ENCODE assay signal across 17 mouse cellular contexts in the genomic region with DNA sequence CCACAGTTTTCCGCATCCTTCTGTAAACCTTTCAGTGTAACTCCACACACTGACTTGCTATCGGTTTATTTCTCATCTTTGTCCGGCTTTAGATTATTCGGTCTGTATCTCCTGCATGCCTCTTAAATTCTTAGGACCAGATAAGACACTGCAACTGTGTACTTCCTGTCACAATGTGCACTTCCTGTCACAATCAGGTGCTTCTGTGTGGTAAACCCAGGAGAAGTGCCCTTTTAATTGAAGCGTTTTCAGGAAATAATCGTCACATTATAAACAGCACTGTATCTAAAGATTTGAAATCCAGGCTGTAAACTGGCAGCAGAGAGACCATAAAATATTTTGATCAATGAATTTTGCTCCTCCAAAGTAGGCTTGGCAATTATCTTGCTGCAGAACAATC. TPM values are rescaled to one million over a fixed set of nuclear protein-coding genes. Genes with fewer than 3 reads are reported as not detected.
DNase-seq lines count a peak whose midpoint lies in the region; ATAC-seq lines count a peak whose summit lies in the region.
"Had no signal": no experiment of that assay in that cellular context is flagged by ENCODE, and none has a peak within 500 bp of the region (broad histone marks: within the 10 kb centered on the region; RNA-seq: fewer than 3 reads in every experiment).

No protein-coding gene starts in this region.

- peak; percentile 27 for DNase-seq in thymus, postnatal 0 days (ENCODE audit: low spot score)
- DNase-seq in thymus, postnatal 25 days = no peak
- peak; percentile 51 for DNase-seq in naive thymus-derived CD4-positive, alpha-beta T cell, adult 2 months (ENCODE audit: low read depth)
- no peak for DNase-seq in embryo, embryonic 10.5 days (ENCODE audit: low spot score)
- DNase-seq: cerebellum, adult 11-12 months; cerebellum, postnatal 36 days; gastrocnemius, postnatal 36 days had no signal

- no peaks in the 10 kb centered on the region for H3K4me1 ChIP-seq in midbrain, embryonic 16.5 days (ENCODE audit: control insufficient read depth, insufficient read depth, low read length)
- H3K4me1 ChIP-seq: hindbrain, embryonic 15.5 days had no signal

- no peak overlapping the region for H3K4me3 ChIP-seq in midbrain, embryonic 16.5 days (ENCODE audit: low read depth, low read length)
- H3K4me3 ChIP-seq: forebrain, embryonic 10.5 days; forebrain, embryonic 13.5 days; heart, adult 2 months; heart, embryonic 10.5 days; heart, embryonic 13.5 days; hindbrain, embryonic 15.5 days had no signal

- peak; percentile 80 for ATAC-seq in activated CD4-positive, CD25-positive, alpha-beta regulatory T cell, adult 4 months
- ATAC-seq in midbrain, embryonic 16.5 days = no peak
- ATAC-seq: intestine, embryonic 16.5 days; Patski had no signal

- 98% methylated on average over 6 of the region's 6 CpGs for WGBS in midbrain, embryonic 16.5 days

- H3K27ac ChIP-seq in midbrain, embryonic 16.5 days (ENCODE audit: low read length) = no peak overlapping the region
- H3K27ac ChIP-seq: forebrain, embryonic 10.5 days; heart, adult 2 months; heart, embryonic 10.5 days; heart, embryonic 13.5 days; hindbrain, embryonic 15.5 days had no signal

- H3K9me3 ChIP-seq in midbrain, embryonic 16.5 days (replicated peaks; ENCODE audit: control insufficient read depth, low read length, poor library complexity, severe bottlenecking) = no peaks in the 10 kb centered on the region
- H3K9me3 ChIP-seq: forebrain, embryonic 10.5 days; forebrain, embryonic 13.5 days; heart, embryonic 10.5 days; heart, embryonic 13.5 days; hindbrain, embryonic 15.5 days had no signal

- H3K36me3 ChIP-seq in midbrain, embryonic 16.5 days (ENCODE audit: control insufficient read depth, insufficient read depth, low read length) = no peaks in the 10 kb centered on the region

- no peak overlapping the region for H3K9ac ChIP-seq in midbrain, embryonic 16.5 days (ENCODE audit: low read depth, low read length)
- H3K9ac ChIP-seq: forebrain, embryonic 13.5 days; heart, embryonic 13.5 days; hindbrain, embryonic 15.5 days had no signal

- H3K27me3 ChIP-seq in midbrain, embryonic 16.5 days (ENCODE audit: control insufficient read depth, insufficient read depth, low read depth, low read length) = no peaks in the 10 kb centered on the region
- H3K27me3 ChIP-seq: forebrain, embryonic 13.5 days; heart, embryonic 13.5 days; hindbrain, embryonic 15.5 days; Patski had no signal

- H3K4me2 ChIP-seq in midbrain, embryonic 16.5 days (ENCODE audit: low read length) = no peak overlapping the region
- H3K4me2 ChIP-seq: forebrain, embryonic 13.5 days; heart, embryonic 13.5 days; hindbrain, embryonic 15.5 days had no signal

RNA-seq across cellular contexts. Expression of a gene that starts 19.8 kb away (rescaled TPM):
- 21.5 and 22.2 TPM in 2 replicates for polyA plus RNA-seq in thymus, postnatal 0 days (2015; fragmentation: Nextera tagmentation; extraction: Ambion mirVana)
- polyA plus RNA-seq in activated CD4-positive, CD25-positive, alpha-beta regulatory T cell, adult 4 months (2017; shearing (Covaris generic)) = 10 to 100 TPM; 10.2 to 14.8 TPM
- polyA plus RNA-seq in midbrain, embryonic 16.5 days (2015; fragmentation: Nextera tagmentation; extraction: Ambion mirVana) = 6.9 and 7.2 TPM in 2 replicates

Comparison
In these comparisons a context has a peak if more than half of its experiments do, and no peak if none do; other contexts are left out.
1. DNase-seq: peak in thymus, postnatal 0 days (single experiment) and naive thymus-derived CD4-positive, alpha-beta T cell, adult 2 months (single experiment); none in thymus, postnatal 25 days (single experiment) and embryo, embryonic 10.5 days (single experiment).